Mouse (Mus musculus): ENCODE measurements around the gene 1110051M20Rik.

GRCm38 (mm10) chr2:91252001-91252400, 192.5 kb downstream of the 1110051M20Rik start:
- TF ChIP-seq CTCF (IDR thresholded peaks at IDR 0.05; ENCODE audit: borderline replicate concordance, control insufficient read depth, extremely low read depth, insufficient read depth, low read length, poor library complexity) (no peak), POLR2A (IDR thresholded peaks at IDR 0.05; ENCODE audit: control insufficient read depth, extremely low read depth, insufficient read depth, low read length, poor library complexity) (no peak)
